Mouse (Mus musculus): ENCODE data around the gene Tmem239. TPM values are rescaled to one million over a fixed set of nuclear protein-coding genes. Genes with fewer than 3 reads are reported as not detected.

Gene Tmem239
- 3.5 TPM for polyA plus RNA-seq (2014; fragmentation: Illumina TruSeq; extraction: RNeasy Lipid Tissue Mini Kit (QIAGEN cat#74804); ENCODE audit: low read depth, low replicate concordance)

DNA sequence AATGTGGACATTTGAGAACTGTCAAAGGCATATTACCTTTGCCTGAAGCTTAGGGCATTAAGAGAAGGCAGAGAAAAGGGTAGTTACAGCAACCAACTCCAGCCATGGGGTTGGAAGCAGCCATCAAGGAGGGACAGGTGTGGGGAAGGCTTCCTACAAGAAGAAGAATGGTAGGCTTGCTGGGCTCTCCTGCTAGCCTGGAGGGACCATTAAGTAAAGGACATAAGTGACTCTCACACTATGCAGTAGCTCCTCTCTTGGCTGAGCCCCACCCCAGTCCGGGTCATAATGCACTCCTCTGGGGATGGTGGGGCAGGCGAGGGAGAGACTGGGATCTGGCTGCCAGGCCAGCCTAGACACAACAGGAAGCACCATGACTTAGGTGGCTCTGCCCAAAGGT is at the start of gene Tmem239:
Gene Tmem239, plus strand, starts transcription at position 301 of the 400 bp plus-strand sequence.

DNA sequence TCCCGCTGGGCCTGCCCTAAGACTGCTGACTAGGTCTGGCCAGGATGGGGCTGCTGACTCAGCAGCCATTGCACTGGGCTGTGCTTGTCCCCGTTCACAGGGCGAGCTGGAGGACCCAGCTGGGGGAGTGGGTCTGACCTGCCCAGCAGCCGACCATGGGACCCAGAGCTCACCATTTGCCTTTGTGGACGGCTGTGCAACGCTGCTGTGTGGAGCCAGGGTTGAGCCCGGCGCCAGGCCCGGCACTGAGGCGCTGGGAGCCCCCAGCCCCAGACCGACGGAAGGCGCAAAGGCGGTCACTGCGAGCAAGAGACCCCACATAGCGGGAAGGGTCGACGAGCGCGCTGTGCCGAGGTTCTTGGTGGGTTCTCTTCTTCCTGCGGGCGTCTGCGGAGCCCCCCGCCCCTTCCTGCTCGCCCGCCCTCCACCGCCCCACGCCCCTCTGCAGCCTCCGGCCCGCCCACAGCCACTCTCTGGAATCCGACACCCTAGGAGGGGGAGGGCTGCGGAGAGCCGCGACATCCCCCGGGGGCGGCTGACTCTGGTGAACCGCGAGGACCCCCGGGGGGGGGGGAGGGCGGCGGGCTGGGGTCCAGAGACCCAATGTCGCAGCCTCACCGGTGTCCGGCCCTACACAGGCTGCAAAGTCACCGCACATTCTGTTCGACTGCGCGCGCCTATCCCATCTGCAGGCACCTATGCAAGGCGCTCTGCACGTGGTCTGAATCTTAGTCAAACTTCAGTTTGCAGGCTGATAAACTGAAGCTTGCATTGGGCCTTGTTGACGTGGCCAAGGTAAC is 8.9 kb upstream of the Tmem239 start, which contains the start of gene Cpxm1:
Gene Cpxm1, minus strand, starts transcription at position 389 of the 800 bp plus-strand sequence.

DNA sequence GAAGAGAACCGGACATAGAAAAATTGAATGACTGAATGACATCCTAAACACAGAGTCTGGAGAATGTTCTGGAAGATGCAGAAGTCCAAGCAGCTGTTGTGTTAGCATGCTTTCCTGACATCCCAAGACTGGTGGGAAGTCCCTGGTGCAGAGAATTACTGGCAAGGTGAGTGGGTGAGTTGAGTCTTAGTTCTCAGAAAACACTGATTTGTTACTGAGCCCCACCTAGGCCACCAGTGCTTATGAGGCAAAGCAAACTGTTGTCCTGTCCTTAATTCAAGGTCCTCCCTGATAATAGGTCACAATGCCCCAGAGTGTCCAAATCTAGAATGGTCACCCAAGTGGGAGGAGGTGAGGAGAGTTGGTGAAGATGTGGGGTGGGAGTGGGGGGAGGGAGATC is 1.3 kb upstream of the Tmem239 start, which contains the start of the genes Gm28372 and 1700020A23Rik:
Gene Gm28372, plus strand, starts transcription at position 301 of the 400 bp plus-strand sequence.
Gene 1700020A23Rik, plus strand, starts transcription at position 321 of the 400 bp plus-strand sequence.

DNA sequence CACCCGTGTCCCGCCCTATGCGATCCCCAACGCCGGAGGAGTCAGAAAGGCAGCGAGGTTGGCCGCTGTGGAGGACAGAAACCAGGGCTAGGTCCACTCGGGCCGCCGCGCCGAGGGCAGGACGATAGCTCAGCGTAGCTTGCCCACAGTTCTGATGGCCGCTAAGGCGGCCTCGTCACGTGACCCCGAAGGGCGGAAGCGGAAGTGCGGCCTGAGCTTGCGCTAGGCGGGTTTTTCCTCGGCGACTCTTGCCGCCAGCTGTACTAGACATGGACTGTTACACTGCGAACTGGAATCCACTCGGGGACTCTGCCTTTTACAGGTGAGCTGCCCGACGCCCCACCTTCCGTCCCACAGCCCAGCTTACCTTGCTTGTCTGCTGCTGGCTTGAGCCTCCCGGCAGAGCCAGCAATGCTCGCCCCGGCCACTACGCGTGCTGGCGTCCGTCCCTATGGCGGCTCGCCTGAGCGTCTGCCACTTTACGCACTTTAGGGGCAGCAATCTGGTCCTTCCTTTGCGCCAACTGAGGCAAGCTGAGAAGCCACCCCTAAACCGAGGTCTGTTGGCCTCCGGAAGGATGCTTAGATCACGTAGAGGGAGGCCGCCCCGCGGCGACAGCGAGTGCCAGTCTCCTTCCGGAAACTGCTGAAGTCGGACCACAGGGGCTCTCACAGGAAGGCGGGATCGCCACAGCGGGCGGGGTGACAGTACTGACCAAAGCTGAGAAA is 18.0 kb downstream of the Tmem239 start, which contains the start of the genes Vps16 and Pced1a:
Gene Vps16, plus strand, starts transcription at position 214 of the 728 bp plus-strand sequence.
Gene Pced1a, minus strand, starts transcription at position 576 of the 728 bp plus-strand sequence.

DNA sequence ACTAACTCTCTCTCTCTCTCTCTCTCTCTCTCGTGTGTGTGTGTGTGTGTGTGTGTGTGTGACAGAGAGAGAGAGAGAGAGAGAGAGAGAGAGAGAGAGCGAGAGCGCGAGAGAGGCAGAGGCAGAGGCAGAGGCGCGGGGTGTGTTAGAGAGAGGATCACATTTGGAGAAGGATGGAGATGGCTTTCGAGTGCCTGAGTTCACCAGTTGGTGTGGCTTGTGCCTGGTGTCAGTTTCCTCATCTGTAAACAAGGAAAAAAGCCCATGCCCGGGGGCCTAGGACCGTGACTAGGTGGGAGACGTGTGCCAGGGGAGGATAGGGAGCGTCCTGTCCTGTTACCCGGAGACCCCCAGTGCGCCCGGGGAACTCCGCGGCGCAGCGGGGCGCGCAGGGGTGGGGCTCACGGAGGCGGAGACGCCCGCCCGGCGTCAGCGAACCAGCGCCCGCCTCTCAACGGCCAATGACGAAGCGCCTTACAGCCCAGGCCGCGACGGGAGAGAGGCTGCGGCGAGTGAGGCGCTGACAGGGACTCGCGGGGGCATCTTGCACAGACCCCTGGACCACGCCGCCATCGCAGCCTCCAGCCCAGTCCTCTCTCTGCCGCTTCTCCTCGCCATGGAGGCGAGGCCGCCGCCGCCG is 43.6 kb downstream of the Tmem239 start, which contains the start of gene Ptpra:
Gene Ptpra, plus strand, starts transcription at position 485 of the 640 bp plus-strand sequence.

Other genes with a start within 250 kb of the Tmem239 start
- 137 TPM for gene Snrpb, start 227.1 kb upstream of the Tmem239 start, polyA plus RNA-seq (2014; fragmentation: Illumina TruSeq; extraction: RNeasy Lipid Tissue Mini Kit (QIAGEN cat#74804); ENCODE audit: low read depth, low replicate concordance)
- gene Tmc2, start 211.3 kb upstream of the Tmem239 start, polyA plus RNA-seq (2014; fragmentation: Illumina TruSeq; extraction: RNeasy Lipid Tissue Mini Kit (QIAGEN cat#74804); ENCODE audit: low read depth, low replicate concordance) = not detected
- gene Nop56, start 132.0 kb upstream of the Tmem239 start, polyA plus RNA-seq (2014; fragmentation: Illumina TruSeq; extraction: RNeasy Lipid Tissue Mini Kit (QIAGEN cat#74804); ENCODE audit: low read depth, low replicate concordance) = 64.9 TPM
- gene Idh3b, start 121.9 kb upstream of the Tmem239 start, polyA plus RNA-seq (2014; fragmentation: Illumina TruSeq; extraction: RNeasy Lipid Tissue Mini Kit (QIAGEN cat#74804); ENCODE audit: low read depth, low replicate concordance) = 137 TPM
- gene Ebf4, start 111.3 kb upstream of the Tmem239 start, polyA plus RNA-seq (2014; fragmentation: Illumina TruSeq; extraction: RNeasy Lipid Tissue Mini Kit (QIAGEN cat#74804); ENCODE audit: low read depth, low replicate concordance) = 2.3 TPM
- gene Cpxm1, start 8.9 kb upstream of the Tmem239 start, polyA plus RNA-seq (2014; fragmentation: Illumina TruSeq; extraction: RNeasy Lipid Tissue Mini Kit (QIAGEN cat#74804); ENCODE audit: low read depth, low replicate concordance) = 46.6 TPM
- gene Gm28372, start 1.2 kb upstream of the Tmem239 start, polyA plus RNA-seq (2014; fragmentation: Illumina TruSeq; extraction: RNeasy Lipid Tissue Mini Kit (QIAGEN cat#74804); ENCODE audit: low read depth, low replicate concordance) = not detected
- gene 1700020A23Rik, start 1.2 kb upstream of the Tmem239 start, polyA plus RNA-seq (2014; fragmentation: Illumina TruSeq; extraction: RNeasy Lipid Tissue Mini Kit (QIAGEN cat#74804); ENCODE audit: low read depth, low replicate concordance) = 2.7 TPM
- 44.2 TPM for gene Vps16, start 17.9 kb downstream of the Tmem239 start, polyA plus RNA-seq (2014; fragmentation: Illumina TruSeq; extraction: RNeasy Lipid Tissue Mini Kit (QIAGEN cat#74804); ENCODE audit: low read depth, low replicate concordance)
- gene Pced1a, start 18.2 kb downstream of the Tmem239 start, polyA plus RNA-seq (2014; fragmentation: Illumina TruSeq; extraction: RNeasy Lipid Tissue Mini Kit (QIAGEN cat#74804); ENCODE audit: low read depth, low replicate concordance) = 15.7 TPM
- gene Ptpra, start 43.8 kb downstream of the Tmem239 start, polyA plus RNA-seq (2014; fragmentation: Illumina TruSeq; extraction: RNeasy Lipid Tissue Mini Kit (QIAGEN cat#74804); ENCODE audit: low read depth, low replicate concordance) = 78.3 TPM
- gene Mrps26, start 157.3 kb downstream of the Tmem239 start, polyA plus RNA-seq (2014; fragmentation: Illumina TruSeq; extraction: RNeasy Lipid Tissue Mini Kit (QIAGEN cat#74804); ENCODE audit: low read depth, low replicate concordance) = 42.6 TPM
- not detected for gene Oxt, start 169.7 kb downstream of the Tmem239 start, polyA plus RNA-seq (2014; fragmentation: Illumina TruSeq; extraction: RNeasy Lipid Tissue Mini Kit (QIAGEN cat#74804); ENCODE audit: low read depth, low replicate concordance)
- not detected for gene Avp, start 176.1 kb downstream of the Tmem239 start, polyA plus RNA-seq (2014; fragmentation: Illumina TruSeq; extraction: RNeasy Lipid Tissue Mini Kit (QIAGEN cat#74804); ENCODE audit: low read depth, low replicate concordance)
- 4.8 TPM for gene Fastkd5, start 223.5 kb downstream of the Tmem239 start, polyA plus RNA-seq (2014; fragmentation: Illumina TruSeq; extraction: RNeasy Lipid Tissue Mini Kit (QIAGEN cat#74804); ENCODE audit: low read depth, low replicate concordance)
- gene Ubox5, start 223.6 kb downstream of the Tmem239 start, polyA plus RNA-seq (2014; fragmentation: Illumina TruSeq; extraction: RNeasy Lipid Tissue Mini Kit (QIAGEN cat#74804); ENCODE audit: low read depth, low replicate concordance) = 4.7 TPM
- gene Lzts3, start 236.3 kb downstream of the Tmem239 start, polyA plus RNA-seq (2014; fragmentation: Illumina TruSeq; extraction: RNeasy Lipid Tissue Mini Kit (QIAGEN cat#74804); ENCODE audit: low read depth, low replicate concordance) = 11.3 TPM

All from adipose tissue, adult 10 weeks (tissue).